Mouse (Mus musculus) lung, postnatal 0 days (tissue): Measurements from ENCODE around the gene Shroom2.

Experiments used
- CTCF ChIP-seq: IDR thresholded peaks from 2 replicates; pipeline ENCODE4 v1.5.1; 2016; ENCODE audit warnings: antibody characterized with exemption, mild to moderate bottlenecking
- EP300 ChIP-seq: IDR thresholded peaks from 2 replicates; pipeline ENCODE4 v1.6.1; 2016; ENCODE audit warnings: antibody characterized with exemption, mild to moderate bottlenecking, control low read depth

GRCm38 (mm10) chrX:152745925-152746324, 23.3 kb downstream of the Shroom2 start:
- no peak for TF ChIP-seq CTCF
- no peak for TF ChIP-seq EP300
